Mouse (Mus musculus) frontal cortex, postnatal 25 days (tissue): Measurements from ENCODE around the gene 1700030K09Rik.

Source experiments
- DNase-seq, 2 experiments: peaks; one replicate each; pipeline ENCODE4 v3.0.0; 2022; ENCODE audit warnings: low spot score in 2 of 2

1700030K09Rik gene

GRCm38 (mm10) chr8:72459881-72460533, 16.3 kb downstream of the 1700030K09Rik start:
- DNase-seq: no peak

GRCm38 (mm10) chr8:72464211-72464610, 20.5 kb downstream of the 1700030K09Rik start:
- DNase-seq: no peak

- no peak for DNase-seq
Measured at GRCm38 (mm10) chr8:72469243-72469642, 25.6 kb downstream of the 1700030K09Rik start.

DNA sequence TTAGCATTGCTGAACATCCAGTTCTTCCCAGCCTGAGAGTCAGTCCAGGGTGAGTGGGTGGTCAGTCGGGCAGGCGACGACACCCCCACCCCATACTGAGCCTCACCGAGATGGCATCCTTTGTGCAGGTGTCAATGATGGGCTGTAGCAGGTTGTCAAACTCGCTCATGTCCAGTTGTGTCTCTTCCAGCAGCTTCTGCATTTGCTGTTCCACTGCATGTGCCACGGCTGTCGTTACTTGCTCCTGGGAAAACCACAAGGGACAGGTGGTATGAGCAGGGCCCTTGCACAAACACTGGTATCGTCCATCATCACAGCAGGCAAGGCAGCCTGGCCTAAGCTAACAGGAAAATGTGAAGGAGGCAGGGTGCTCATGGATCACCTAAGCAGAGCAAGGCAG, 26.3 kb downstream of the 1700030K09Rik start:
- no peak for DNase-seq

DNA sequence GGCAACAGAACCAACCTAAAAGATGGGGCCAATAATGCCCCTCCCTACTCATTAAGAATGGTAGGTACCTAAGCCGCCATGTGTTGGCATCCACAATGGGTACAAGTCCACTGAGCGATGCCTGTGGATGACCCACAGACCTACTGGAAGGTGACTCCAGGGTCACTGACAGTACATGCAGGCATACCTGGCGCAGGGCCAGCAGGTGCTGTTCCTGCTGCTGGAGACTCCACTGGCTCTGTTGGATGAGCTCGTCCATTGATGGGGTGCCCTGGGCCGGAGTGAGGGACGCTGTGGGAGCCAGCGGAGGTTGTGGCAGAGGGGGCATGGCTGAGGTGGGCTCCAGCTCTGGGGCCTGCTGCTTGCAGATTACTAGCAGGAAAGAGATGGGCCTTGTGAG, 27.0 kb downstream of the 1700030K09Rik start:
- no peak for DNase-seq

DNA sequence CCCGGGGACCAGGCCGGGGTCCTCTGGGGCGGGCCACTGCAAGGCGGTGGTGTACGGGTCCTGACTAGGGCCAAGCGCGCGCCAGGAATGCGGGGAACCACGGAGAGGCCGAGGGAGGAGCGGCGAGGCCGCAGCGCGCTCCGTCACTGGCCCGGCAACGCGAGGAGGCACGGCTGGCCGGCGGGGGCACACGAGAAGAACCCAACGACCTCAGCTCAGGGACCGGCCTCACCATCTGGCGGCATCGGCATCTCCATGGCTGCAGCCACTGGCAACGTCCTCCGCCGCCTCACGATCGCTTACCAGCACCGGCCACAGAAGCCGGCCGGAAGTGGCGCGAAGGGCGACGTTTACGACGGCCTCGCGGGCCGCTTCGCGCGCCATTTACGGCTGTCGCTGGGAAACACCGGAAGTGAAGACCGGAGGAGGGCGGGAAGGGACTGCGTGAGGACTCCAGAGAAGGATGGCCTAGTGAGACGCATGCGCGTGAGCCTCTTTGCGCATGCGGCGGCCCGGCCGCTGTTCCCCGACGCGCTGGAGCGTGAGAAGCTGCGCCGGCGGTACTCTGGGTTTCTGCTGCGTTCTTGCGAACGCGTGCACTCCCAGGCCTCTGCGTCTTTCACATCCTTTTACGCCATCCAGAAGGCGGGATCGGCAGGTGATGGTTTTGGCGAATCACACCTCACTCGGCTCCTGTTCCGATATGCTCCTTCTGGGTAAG, 31.3 kb downstream of the 1700030K09Rik start, which contains the start of gene Cherp:
Gene Cherp, minus strand, starts transcription at position 401 of the 721 bp plus-strand sequence.
- DNase-seq: peak; percentile 95 to 96

DNA sequence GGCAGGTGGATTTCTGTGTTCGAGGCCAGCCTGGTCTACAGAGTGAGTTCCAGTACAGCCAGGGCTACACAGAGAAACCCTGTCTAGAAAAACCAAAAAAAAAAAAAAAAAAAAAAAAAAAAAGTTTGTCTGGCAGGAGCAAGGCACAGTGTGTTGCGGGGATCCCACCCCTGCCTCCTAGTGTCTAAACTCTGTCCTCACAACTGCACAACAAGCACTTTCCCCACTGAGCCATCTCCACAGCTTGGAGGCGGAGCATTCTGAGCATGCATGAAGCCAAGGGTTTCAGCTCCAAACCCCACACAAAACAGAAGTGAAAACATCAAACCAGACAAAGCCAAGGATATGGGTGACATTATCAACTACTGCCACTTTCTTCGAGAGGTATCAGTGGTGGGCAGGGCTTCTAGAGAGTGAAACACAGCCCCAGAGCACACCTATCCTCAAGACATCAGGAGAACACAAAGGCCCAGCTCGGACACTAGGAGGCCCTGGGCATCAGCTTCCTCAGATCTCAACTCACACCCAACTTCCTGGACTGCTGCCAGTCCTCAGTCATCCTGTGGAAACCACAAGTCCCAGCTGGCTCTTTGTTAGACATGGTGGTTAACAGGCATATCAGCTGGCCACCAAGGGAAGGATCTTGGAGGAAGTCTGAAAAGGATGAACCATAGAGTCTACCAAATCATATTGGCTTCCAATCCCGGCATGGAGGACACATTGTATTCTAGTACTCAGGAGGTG, 41.9 kb downstream of the 1700030K09Rik start:
- DNase-seq: no peak

DNA sequence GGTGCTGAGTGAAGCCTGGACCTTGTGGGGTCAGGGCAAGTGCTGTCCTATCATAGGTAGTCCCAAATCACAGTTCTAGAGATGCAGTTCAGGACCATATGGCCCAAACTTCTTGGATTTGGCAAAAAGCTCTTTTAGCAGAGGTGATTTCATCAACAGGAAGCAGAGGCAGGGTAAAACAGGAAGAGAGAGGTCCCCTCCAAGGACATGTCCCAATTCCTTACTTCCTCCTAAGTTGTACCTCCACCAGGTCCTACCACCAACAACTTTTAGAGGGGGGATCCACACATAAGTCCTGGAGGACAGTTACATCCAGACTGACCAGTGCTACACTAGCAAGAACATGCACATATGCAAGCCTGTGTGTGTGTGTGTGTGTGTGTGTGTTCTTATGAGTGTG, 43.3 kb downstream of the 1700030K09Rik start:
- no peak for DNase-seq

- DNase-seq: no peak
Measured at GRCm38 (mm10) chr8:72491017-72491416, 47.3 kb downstream of the 1700030K09Rik start.

DNA sequence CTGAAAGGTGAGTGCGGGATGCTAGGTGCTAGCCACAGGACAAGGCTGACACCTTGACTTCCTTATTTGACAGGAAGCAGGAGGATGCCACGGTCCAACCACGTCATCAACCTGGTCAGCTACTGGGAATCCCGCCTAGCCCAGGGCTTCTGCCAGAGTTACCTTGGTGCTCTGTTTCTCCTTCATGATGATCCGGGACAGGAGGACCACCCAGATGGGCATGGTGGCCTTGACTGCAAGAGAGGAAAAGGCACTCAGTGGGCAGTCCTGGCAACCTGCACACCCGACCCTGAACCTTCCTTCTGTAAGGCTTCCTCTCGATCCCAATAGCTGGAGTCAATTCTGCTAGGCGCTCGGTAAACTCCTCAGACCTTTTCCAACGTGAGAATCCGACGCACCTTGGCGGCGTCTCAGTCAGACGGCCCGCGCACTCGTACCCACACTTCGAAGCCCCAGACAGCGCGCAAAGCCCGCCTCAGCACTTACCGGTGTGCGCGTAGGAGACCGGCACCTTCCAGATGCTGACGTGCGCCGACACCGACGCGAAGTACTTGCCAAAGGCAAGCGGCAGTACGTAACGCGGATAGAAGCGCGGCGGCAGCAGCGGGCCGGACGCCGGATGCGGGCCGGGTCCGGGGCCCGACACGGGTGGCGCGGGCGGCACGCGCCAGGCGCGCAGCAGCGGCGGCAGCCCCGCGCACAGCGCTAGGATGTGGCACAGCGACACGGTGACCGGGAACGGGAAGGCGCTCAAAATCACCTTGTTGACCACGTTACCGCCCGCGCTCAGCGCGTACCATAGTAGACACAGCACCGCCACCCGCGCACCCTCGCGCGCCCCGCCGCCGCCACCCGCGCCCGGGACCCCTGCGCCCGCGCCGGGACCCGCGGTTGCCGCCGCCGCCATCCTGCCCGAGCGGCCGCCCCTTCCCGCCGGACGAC, 48.3 kb downstream of the 1700030K09Rik start, which contains the start of gene Slc35e1:
Gene Slc35e1, minus strand, starts transcription at position 935 of the 942 bp plus-strand sequence.
- peak in 1 of 2 experiments; percentile 32 for DNase-seq

DNA sequence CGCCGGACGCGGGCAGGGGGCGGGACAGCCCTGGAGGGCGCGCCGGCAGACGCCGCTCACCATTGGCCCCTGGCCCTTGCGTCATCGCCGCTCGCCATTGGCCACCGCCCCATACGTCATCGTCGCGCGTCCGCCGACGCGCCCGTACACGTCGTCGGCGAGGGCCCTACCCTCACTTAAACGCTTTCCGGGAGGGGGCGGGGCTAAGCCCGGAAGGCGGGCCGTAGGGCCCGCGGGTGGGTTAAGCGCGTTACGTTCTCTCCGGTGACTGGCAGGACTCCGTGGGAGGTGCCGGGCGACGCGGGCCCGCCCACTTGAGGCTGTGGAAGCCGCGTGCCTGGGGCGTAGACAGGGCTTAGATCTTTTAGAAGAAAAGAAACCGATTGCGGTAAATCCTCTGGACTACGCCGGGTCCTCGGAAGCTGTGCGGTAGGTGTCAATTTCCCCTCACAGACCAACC, 49.0 kb downstream of the 1700030K09Rik start:
- peak; percentile 97 to 98 for DNase-seq

DNA sequence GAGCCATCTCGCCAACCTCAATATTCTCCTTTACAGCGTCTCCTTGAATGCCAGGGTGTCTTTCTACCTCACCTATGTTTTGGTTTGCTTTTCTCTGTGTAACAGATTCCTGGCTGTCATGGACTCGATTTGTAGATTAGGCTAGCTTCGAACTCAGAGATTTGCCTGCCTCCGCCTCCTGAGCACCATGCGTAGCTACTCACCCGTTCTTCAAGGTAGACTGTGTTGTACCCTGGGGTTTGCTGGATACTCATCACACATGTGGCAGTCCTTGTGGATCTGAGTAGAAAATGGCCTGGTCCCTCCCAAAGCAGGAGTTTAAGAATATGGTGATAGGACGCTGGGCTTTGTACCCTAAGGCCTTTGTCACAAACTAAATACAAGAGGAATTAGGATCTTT, 49.7 kb downstream of the 1700030K09Rik start:
- no peak for DNase-seq

DNA sequence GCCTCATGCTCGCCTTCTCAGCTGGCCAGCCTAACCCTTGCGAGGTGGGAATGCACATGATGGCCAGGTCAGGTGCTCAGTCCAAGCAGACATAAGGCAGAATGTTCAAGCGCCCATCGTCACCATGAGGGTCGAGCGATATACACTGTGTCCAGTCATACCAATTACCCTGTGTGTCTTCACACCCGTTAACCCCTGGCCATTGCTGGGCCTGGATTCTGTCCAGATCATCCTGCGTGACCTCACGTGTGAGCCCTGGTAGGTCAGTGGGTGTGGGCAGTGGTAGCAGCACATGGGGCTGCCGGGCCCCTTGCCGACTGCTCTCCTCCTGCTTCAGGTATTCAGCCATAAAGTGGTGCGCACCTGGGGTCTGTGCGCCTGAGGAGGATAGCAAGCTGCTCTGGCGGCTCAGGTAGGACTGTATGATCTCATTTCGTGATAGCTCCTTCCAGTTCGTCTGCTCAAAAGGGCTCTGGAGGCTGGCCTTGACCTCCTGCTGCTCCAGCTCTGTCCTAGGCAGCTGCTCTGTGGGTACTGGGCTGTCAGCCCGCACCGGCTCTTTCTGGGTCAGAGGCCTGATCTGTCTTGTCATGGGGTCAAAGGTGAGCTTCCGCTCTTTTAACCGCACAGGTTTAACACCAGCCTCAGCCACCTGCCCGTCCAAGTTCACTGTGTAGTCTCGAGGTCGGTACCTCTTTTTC, 51.9 kb downstream of the 1700030K09Rik start:
- no peak for DNase-seq

DNA sequence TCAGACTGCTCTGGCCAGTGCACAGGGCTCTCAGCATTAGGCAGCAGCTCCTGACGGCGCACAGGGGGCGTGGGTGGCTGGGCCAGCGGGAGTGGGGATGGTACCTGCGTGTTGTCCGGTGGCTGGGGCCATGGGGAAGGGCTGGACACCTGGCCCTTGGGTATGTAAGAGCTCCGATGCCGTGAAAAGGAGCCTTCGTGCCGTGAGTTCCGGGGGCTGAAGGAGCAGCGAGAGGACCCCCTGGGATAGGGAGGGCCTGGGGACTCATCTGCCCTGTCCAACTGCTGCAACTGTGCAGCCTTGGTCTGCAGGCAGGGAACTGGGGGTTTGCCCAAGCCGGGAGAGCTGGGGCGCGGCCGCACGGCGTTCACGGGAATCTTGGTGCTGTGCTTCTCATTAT, 52.5 kb downstream of the 1700030K09Rik start:
- no peak for DNase-seq

DNA sequence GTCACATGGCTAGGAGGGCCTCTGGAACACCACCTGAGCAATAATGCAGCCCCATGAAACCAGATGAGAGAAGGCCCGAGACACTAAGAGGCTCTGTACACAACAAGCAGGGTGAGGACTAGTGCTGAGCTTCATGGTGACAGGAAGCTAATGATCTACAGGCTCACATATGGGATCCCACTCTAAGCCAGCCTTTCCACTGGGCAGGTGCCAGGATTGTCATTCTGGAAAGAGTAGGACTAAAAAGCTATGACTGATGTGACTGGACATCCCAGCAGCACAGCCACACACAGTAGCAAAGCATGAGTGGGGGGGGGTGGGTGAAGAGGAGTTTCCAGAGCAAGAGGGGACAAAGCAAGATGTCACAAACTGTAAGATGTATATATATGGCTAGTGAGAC, 54.2 kb downstream of the 1700030K09Rik start:
- DNase-seq: no peak

GRCm38 (mm10) chr8:72498527-72498926, 54.8 kb downstream of the 1700030K09Rik start:
- DNase-seq: no peak

DNA sequence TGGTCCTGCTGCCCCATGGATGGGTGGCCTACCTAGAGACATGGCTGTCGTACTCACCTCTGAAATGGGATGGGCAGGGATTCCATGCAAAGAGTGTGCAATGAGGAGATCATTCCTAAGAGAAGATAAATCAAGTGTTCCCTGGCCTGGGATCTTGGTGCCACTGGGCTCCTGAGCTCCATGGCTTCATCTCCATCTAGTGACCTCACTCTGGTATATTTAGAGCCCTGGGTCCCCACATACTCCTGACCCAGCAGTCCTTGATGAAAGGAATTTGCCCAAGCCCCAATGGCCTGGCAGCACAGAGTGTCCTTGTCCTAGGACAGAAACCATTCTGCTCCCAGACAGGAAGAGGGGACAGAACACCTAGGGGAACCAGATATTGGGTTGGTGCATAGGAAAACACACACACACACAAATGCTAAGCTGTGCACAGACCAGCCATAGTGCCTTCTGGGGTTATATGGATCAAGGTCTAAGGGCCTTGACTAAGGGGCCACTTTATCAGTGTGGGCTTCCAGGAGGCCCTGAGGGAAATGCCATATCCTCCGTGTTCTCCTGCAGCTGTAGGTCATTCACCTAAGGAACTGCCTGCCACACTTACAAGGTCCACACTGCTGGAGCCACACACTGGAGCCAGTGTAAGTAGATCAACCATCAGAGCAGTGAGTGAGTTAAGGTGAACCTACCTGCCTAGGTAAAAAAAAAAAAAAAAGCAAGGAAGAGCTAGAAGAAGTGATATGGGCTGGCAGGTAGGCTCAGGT, 56.0 kb downstream of the 1700030K09Rik start:
- DNase-seq: no peak

GRCm38 (mm10) chr8:72500521-72500931, 56.8 kb downstream of the 1700030K09Rik start:
- DNase-seq: no peak

DNA sequence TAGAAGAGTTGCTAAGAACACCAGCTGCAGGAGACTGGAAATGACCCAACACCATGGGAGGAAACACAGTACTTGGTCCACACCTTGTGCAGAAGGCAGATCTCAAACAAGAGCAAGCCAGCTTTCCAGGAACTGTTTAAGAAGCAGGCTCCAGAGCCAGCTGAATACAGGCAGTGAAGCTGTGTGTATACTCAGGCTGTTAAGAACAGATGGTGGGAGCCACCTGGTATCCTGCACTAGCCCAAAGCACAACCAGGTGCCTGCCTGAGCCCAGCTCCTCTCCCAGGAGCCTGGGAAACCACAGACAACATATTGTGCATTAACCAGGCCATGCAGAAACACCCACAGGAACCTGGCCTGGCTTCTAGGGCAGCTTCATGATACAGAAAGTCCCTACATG, 60.5 kb downstream of the 1700030K09Rik start:
- DNase-seq: no peak
